Mouse (Mus musculus) heart, postnatal 0 days (tissue): ENCODE data around the gene Ier5l. TPM values are rescaled to one million over a fixed set of nuclear protein-coding genes. Genes with fewer than 3 reads are reported as not detected.

Source experiments
- ATAC-seq: fragments of 200-750 bp; cut with Nextera tagmentation; 2 replicates; pipeline ENCODE4 v1.8.0; 2017; ENCODE audit warnings: low read depth, moderate number of reproducible peaks, moderate library complexity; ENCODE audit not compliant: insufficient read depth
- DNase-seq: peaks from one replicate; pipeline ENCODE4 v3.0.0-alpha.2; 2016; ENCODE audit warnings: low spot score
- H3K27ac ChIP-seq: fragments of 300-500 bp; sonication (generic); 2 replicates; pipeline ENCODE4 v1.5.1; 2014; ENCODE audit warnings: low read depth, mild to moderate bottlenecking
- H3K27me3 ChIP-seq: fragments of 300-500 bp; sonication (generic); 2 replicates; pipeline ENCODE4 v1.6.1; 2014; ENCODE audit warnings: low read length, mixed read lengths; ENCODE audit not compliant: control insufficient read depth, insufficient read depth
- H3K36me3 ChIP-seq: fragments of 300-500 bp; sonication (generic); replicated peaks from 2 replicates; pipeline ENCODE4 v1.6.1; 2014; ENCODE audit warnings: low read length, mixed read lengths; ENCODE audit not compliant: control insufficient read depth, insufficient read depth
- H3K4me1 ChIP-seq: fragments of 300-500 bp; sonication (generic); 2 replicates; pipeline ENCODE4 v1.6.1; 2014; ENCODE audit warnings: antibody characterized with exemption; ENCODE audit not compliant: control insufficient read depth, insufficient read depth
- H3K4me2 ChIP-seq: fragments of 300-500 bp; sonication (generic); 2 replicates; pipeline ENCODE4 v1.6.1; 2014; ENCODE audit warnings: low read depth, mild to moderate bottlenecking, low read length, moderate library complexity
- H3K4me3 ChIP-seq: fragments of 300-500 bp; sonication (generic); 2 replicates; pipeline ENCODE4 v1.5.1; 2014; ENCODE audit warnings: low read depth, low read length
- H3K9ac ChIP-seq: fragments of 300-500 bp; sonication (generic); replicated peaks from 2 replicates; pipeline ENCODE4 v1.6.1; 2014; ENCODE audit warnings: low read depth, low read length, mixed read lengths
- H3K9me3 ChIP-seq: fragments of 300-500 bp; sonication (generic); replicated peaks from 2 replicates; pipeline ENCODE4 v1.6.1; 2016; ENCODE audit warnings: low read length; ENCODE audit not compliant: control insufficient read depth
- CTCF ChIP-seq: IDR thresholded peaks from 2 replicates; pipeline ENCODE4 v1.5.1; 2016; ENCODE audit warnings: antibody characterized with exemption, control low read depth, low read depth
- EP300 ChIP-seq: IDR thresholded peaks from 2 replicates; pipeline ENCODE4 v1.6.1; 2016; ENCODE audit warnings: antibody characterized with exemption, low read depth
- WGBS: fragments of 180-500 bp; shearing (Covaris S2); extraction: QIAGEN DNeasy Blood & Tissue Kit; methylation state at CpG from one replicate; pipeline ENCODE4 v1.1.7; 2014; 5-methylcytosine and 5-hydroxymethylcytosine counted together
- polyA plus RNA-seq: library from polyadenylated mRNA; unstranded; fragments of >200 nt; fragmentation: Nextera tagmentation; extraction: Ambion mirVana; gene quantifications from 2 replicates; pipeline ENCODE4 v1.2.1, GENCODE M21; 2015
- total RNA-seq: library from RNA; depleted of rRNA; stranded (reverse); fragments of >200 nt; gene quantifications from 2 replicates; pipeline ENCODE4 v1.2.3, GENCODE M21; 2014; ENCODE audit warnings: low replicate concordance

Gene Ier5l
- total and polyA plus RNA-seq, 2 experiments from 2014 or later, result 0.94 to 12.5 TPM

DNA sequence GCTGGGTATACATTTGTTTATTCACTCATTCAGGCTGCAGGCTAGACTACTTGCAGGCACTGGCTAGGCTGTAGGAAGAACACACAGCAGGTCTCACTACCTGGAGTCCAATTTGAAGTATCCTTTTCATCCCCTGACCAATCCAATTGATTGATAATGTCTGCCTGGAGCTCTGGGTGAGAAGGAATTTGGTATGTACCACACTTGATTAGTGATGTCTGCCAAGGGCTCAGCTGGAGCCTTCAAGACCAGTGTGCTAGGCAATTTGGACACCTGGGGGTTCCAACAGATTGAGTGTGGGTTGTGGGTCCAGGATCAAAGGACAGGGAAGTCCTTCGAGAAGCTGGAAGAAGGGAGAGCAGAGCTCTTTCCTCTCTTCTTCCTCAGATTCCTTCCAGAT is 4.5 kb upstream of the Ier5l start:
- ATAC-seq (no peak), DNase-seq (no peak)
- no peaks in the 10 kb centered on the region for H3K9me3 ChIP-seq
- H3K9ac ChIP-seq, result no peak overlapping the region
- H3K4me3 ChIP-seq, result no peak overlapping the region
- peaks cover 5% of the 10 kb centered on the region for H3K4me1 ChIP-seq
- H3K4me2 ChIP-seq, result no peak overlapping the region
- TF ChIP-seq EP300, result no peak
- TF ChIP-seq CTCF, result no peak
- H3K27ac ChIP-seq, result no peak overlapping the region
- no peaks in the 10 kb centered on the region for H3K27me3 ChIP-seq
- WGBS, result 68% methylated on average over 1 of the region's 1 CpGs
- no peaks in the 10 kb centered on the region for H3K36me3 ChIP-seq

DNA sequence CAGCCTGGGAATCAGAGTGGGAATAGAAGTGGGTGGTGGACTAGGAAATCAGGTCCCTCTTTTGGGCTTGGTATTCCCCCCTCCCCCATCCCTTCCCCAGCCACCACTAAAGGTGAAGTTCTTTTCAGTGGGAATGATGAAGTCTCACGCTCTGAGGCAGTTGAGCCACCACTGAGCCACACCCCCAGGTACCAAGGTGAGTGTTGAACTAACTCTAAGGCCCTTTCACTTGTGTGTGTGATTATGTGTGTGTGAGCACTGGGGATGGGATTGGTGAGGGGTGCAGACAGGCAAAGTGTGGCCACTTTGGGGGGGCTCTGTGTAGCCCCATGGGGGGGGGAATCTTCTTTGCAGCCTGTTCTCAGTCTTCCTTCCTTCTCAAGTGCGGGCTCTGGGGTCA is 2.2 kb upstream of the Ier5l start:
- Histone ChIP-seq H3K9me3 (no peaks in the 10 kb centered on the region), H3K36me3 (no peaks in the 10 kb centered on the region), H3K9ac (no peak overlapping the region), H3K4me2 (no peak overlapping the region), H3K4me1 (peaks cover 6% of the 10 kb centered on the region), H3K27ac (no peak overlapping the region), H3K27me3 (no peaks in the 10 kb centered on the region), H3K4me3 (no peak overlapping the region)
- ATAC-seq (no peak), DNase-seq (no peak)
- WGBS, result 83% methylated on average over 2 of the region's 2 CpGs
- no peak for TF ChIP-seq EP300
- TF ChIP-seq CTCF, result no peak

DNA sequence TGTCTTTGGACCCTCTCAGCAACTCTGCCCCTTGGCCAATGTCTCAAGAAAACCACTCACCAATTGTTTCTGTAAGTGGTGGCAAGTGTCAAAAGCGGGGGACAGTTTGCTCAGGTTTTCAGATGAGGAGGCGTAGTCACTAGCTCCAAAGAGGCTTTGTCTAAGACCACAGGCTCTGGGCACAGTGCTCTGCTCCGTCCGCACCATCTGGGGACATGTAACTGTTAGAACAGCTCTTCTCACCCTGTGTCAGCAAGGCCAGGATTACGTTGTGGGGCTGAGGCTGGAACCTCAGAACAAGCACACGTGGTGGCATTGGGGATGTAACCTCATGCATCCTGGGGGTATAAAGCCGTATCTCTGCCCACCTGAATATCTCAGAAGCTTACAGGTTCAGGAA is 1.4 kb upstream of the Ier5l start:
- H3K27me3 ChIP-seq, result no peaks in the 10 kb centered on the region
- H3K4me1 ChIP-seq, result peaks cover 10% of the 10 kb centered on the region
- WGBS, result 87% methylated on average over 7 of the region's 7 CpGs
- no peak overlapping the region for H3K4me2 ChIP-seq
- H3K4me3 ChIP-seq, result no peak overlapping the region
- no peak overlapping the region for H3K9ac ChIP-seq
- no peak for ATAC-seq
- no peaks in the 10 kb centered on the region for H3K36me3 ChIP-seq
- H3K27ac ChIP-seq, result no peak overlapping the region
- no peak for TF ChIP-seq CTCF
- DNase-seq, result no peak
- H3K9me3 ChIP-seq, result no peaks in the 10 kb centered on the region

GRCm38 (mm10) chr2:30474776-30475175 is 757 bp upstream of the Ier5l start:
- Histone ChIP-seq H3K9ac (0 out of 2 replicates have a peak overlapping the region, but pooled peaks have one; percentile 9), H3K4me1 (peaks cover 10% of the 10 kb centered on the region), H3K36me3 (no peaks in the 10 kb centered on the region), H3K4me2 (peak overlapping the region; percentile 96), H3K27ac (no peak overlapping the region), H3K27me3 (no peaks in the 10 kb centered on the region), H3K4me3 (peak overlapping the region; percentile 85), H3K9me3 (no peaks in the 10 kb centered on the region)
- DNase-seq (no peak), ATAC-seq (no peak)
- TF ChIP-seq EP300 (no peak), CTCF (no peak)
- 35% methylated on average over 4 of the region's 4 CpGs for WGBS

DNA sequence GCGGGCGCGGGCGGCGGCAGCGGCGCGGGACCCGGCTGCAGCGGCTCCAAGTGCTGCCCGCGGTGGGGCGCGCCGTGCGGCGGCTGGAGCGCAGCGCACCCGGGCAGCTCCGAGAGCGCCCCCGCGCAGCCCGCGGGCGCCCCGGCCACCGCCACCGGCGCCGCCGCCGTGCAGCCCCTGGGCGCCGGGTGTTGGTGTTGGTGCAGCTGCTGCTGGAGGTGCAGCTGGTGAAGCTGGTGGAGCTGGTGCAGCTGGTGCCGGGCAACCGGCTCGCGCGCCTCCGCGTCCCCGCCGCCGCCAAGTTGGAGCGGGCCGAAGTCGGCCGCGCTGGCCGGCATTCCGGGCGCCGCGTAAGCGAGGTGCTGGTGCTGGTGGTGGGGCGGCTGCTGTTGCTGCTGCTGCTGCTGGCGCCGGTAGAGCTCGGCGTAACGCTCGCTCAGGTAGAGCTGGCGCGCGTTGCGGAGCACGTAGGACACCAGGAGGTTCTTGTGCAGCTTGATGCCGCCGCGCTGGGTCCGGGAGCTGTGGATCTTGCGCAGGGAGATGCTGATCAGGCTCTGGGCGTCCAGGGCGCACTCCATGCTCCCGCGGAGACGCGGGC is 488 bp downstream of the Ier5l start:
- peak overlapping the region; percentile 91 for H3K27ac ChIP-seq
- peak overlapping the region; percentile 89 for H3K9ac ChIP-seq
- DNase-seq (no peak), ATAC-seq (peak; percentile 32)
- WGBS, result under 1% methylated on average over 58 of the region's 80 CpGs
- H3K4me1 ChIP-seq, result peaks cover 10% of the 10 kb centered on the region
- H3K27me3 ChIP-seq, result no peaks in the 10 kb centered on the region
- H3K4me2 ChIP-seq, result peak overlapping the region; percentile 96
- TF ChIP-seq CTCF (no peak), EP300 (no peak; the same call in 1 of the 2 replicates)
- peak overlapping the region; percentile 85 for H3K4me3 ChIP-seq
- H3K36me3 ChIP-seq, result no peaks in the 10 kb centered on the region
- H3K9me3 ChIP-seq, result no peaks in the 10 kb centered on the region

DNA sequence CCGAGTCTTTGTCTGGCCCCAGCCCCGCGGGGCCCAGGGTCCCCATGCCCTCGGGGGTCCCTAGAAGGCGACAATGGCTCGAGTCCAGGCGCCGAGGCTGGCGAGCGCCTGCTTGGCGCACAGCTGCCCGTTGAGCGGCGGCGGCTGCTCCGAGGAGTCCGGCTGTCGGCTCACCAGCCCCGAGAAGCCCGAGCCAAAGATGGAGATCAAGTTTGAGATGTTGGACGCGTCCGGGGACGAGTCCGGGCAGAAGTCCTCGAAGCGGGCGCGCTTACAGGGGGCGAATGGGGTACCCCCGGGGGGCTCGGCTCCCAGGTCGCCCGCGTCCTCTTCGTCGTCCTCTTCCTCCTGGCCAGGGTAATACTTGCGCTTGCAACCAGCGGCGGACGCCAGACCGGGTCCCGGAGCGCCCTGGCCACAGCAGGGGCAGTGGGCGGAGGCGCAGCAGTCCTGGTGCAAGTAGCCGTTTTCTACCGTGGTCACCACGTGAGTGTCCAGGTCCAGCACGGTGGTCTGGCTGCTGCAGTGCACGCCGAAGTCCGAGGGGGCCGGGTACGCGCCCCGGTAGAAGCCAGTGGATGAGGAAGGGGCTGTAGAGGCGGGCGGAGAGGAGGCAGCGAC is 1.2 kb downstream of the Ier5l start:
- peak overlapping the region; percentile 85 for H3K4me3 ChIP-seq
- ATAC-seq, result no peak
- peaks cover 10% of the 10 kb centered on the region for H3K4me1 ChIP-seq
- under 1% methylated on average over 56 of the region's 60 CpGs for WGBS
- no peaks in the 10 kb centered on the region for H3K36me3 ChIP-seq
- peak overlapping the region; percentile 91 for H3K27ac ChIP-seq
- H3K4me2 ChIP-seq, result peak overlapping the region; percentile 96
- peak overlapping the region; percentile 89 for H3K9ac ChIP-seq
- no peak for TF ChIP-seq CTCF
- no peak for TF ChIP-seq EP300
- DNase-seq, result no peak
- H3K9me3 ChIP-seq, result no peaks in the 10 kb centered on the region
- no peaks in the 10 kb centered on the region for H3K27me3 ChIP-seq
